In genomic region chr4:137494751-137495500, GRCm38 (mm10) we compare ENCODE assay signal across 9 mouse cellular contexts. TPM values are rescaled to one million over a fixed set of nuclear protein-coding genes. Genes with fewer than 3 reads are reported as not detected.
DNase-seq lines count a peak whose midpoint lies in the region; ATAC-seq and TF ChIP-seq lines count a peak whose summit lies in the region.
"Had no signal": no experiment of that assay in that cellular context is flagged by ENCODE, and none has a peak within 500 bp of the region (broad histone marks: within the 10 kb centered on the region; RNA-seq: fewer than 3 reads in every experiment).

No protein-coding gene starts in this region.

- peak; percentile 50 for ATAC-seq in heart, embryonic 11.5 days (replicated peaks; ENCODE audit: insufficient number of reproducible peaks, low FRiP score, low TSS enrichment)
- ATAC-seq in limb, embryonic 11.5 days (ENCODE audit: insufficient number of reproducible peaks, low FRiP score, low TSS enrichment, low read depth) = peak; percentile 67

- peaks cover 78% of the 10 kb centered on the region for H3K4me1 ChIP-seq in heart, embryonic 11.5 days (ENCODE audit: control insufficient read depth, insufficient read depth, low read length)
- H3K4me1 ChIP-seq in limb, embryonic 11.5 days (ENCODE audit: control insufficient read depth, insufficient read depth, low read length) = peaks cover 41% of the 10 kb centered on the region

- H3K36me3 ChIP-seq in heart, embryonic 11.5 days (ENCODE audit: control insufficient read depth, insufficient read depth, low read length) = no peaks in the 10 kb centered on the region
- no peaks in the 10 kb centered on the region; the same call in 1 of the 2 replicates for H3K36me3 ChIP-seq in limb, embryonic 11.5 days (ENCODE audit: control insufficient read depth, insufficient read depth, low read length)

- peak overlapping the region; percentile 23; the same call in 1 of the 2 replicates for H3K27ac ChIP-seq in layer of hippocampus, adult 2 months
- peak overlapping the region; percentile 92 for H3K27ac ChIP-seq in heart, embryonic 11.5 days (ENCODE audit: low read depth, low read length)
- H3K27ac ChIP-seq in limb, embryonic 11.5 days (replicated peaks; ENCODE audit: low read depth, low read length) = peak overlapping the region; percentile 93
- H3K27ac ChIP-seq: macrophage had no signal

- H3K4me3 ChIP-seq in layer of hippocampus, adult 2 months = no peak overlapping the region
- H3K4me3 ChIP-seq in heart, embryonic 11.5 days (ENCODE audit: low read depth, low read length) = 0 out of 2 replicates have a peak overlapping the region, but pooled peaks have one; percentile 2
- no peak overlapping the region; the same call in 1 of the 2 replicates for H3K4me3 ChIP-seq in limb, embryonic 11.5 days (ENCODE audit: low read depth, low read length)

- intact Hi-C loops in left cerebral cortex, postnatal 36 days (cut with DNase I) = no loop called here

- peak overlapping the region; percentile 23 for H3K4me2 ChIP-seq in heart, embryonic 11.5 days
- peak overlapping the region; percentile 36 for H3K4me2 ChIP-seq in limb, embryonic 11.5 days (ENCODE audit: low read depth, severe bottlenecking)

- WGBS in heart, embryonic 11.5 days (ENCODE audit: insufficient replicate concordance) = 9% methylated on average over 18 of the region's 19 CpGs
- 5% methylated on average over 19 of the region's 19 CpGs for WGBS in limb, embryonic 11.5 days

- H3K9me3 ChIP-seq in heart, embryonic 11.5 days (replicated peaks; ENCODE audit: control insufficient read depth, low read length) = no peaks in the 10 kb centered on the region
- no peaks in the 10 kb centered on the region for H3K9me3 ChIP-seq in limb, embryonic 11.5 days (ENCODE audit: control insufficient read depth, low read length)

- no peaks in the 10 kb centered on the region for H3K27me3 ChIP-seq in heart, embryonic 11.5 days (ENCODE audit: control insufficient read depth, insufficient read depth, low read length)
- H3K27me3 ChIP-seq in limb, embryonic 11.5 days (ENCODE audit: control insufficient read depth, insufficient read depth, low read length) = no peaks in the 10 kb centered on the region

- DNase-seq in layer of hippocampus, adult 2 months (ENCODE audit: low spot score in 2 of 2) = no peak
- no peak for DNase-seq in layer of hippocampus, postnatal 36 days
- peak; percentile 61 for DNase-seq in embryo, embryonic 10 days (ENCODE audit: low spot score)
- DNase-seq in limb, embryonic 11.5 days (ENCODE audit: low spot score) = peak; percentile 74
- peak; percentile 46 for DNase-seq in retina, embryonic 14.5 days (ENCODE audit: low spot score)
- DNase-seq in left cerebral cortex, postnatal 36 days (ENCODE audit: low spot score in 2 of 2) = no peak
- DNase-seq in cerebellum, adult 11 months = no peak

- H3K9ac ChIP-seq in heart, embryonic 11.5 days (ENCODE audit: low read depth, low read length) = peak overlapping the region; percentile 66
- H3K9ac ChIP-seq in limb, embryonic 11.5 days (ENCODE audit: low read length) = peak overlapping the region; percentile 41; the same call in 1 of the 2 replicates

- no peak for TF ChIP-seq CTCF in layer of hippocampus, adult 2 months (conservative IDR thresholded peaks at IDR 0.05)

RNA-seq across cellular contexts. Expression of gene Hspg2, which starts 26.4 kb away (rescaled TPM):
- total RNA-seq in layer of hippocampus, adult 2 months (2021) = 1 to 10 TPM; 4.0 to 5.2 TPM
- 1 to 10 TPM; 6.4 to 7.3 TPM for total RNA-seq in layer of hippocampus, postnatal 36 days (2021)
- polyA plus RNA-seq in heart, embryonic 11.5 days (2014; fragmentation: Nextera tagmentation; extraction: Ambion mirVana) = 55.5 and 56.4 TPM in 2 replicates
- 20.6 and 22.4 TPM in 2 replicates for polyA plus RNA-seq in limb, embryonic 11.5 days (2014; fragmentation: Nextera tagmentation; extraction: Ambion mirVana)
- 1 to 10 TPM; 5.7 to 7.7 TPM for total RNA-seq in left cerebral cortex, postnatal 36 days (2021)

RNA-seq across cellular contexts. Expression of gene 1700013G24Rik, which starts 41.8 kb away (rescaled TPM):
- not detected for total RNA-seq in layer of hippocampus, adult 2 months (2021)
- not detected for total RNA-seq in layer of hippocampus, postnatal 36 days (2021)
- polyA plus RNA-seq in heart, embryonic 11.5 days (2014; fragmentation: Nextera tagmentation; extraction: Ambion mirVana) = not detected in 2 replicates
- polyA plus RNA-seq in limb, embryonic 11.5 days (2014; fragmentation: Nextera tagmentation; extraction: Ambion mirVana) = not detected in 2 replicates
- not detected for total RNA-seq in left cerebral cortex, postnatal 36 days (2021)
- polyA plus RNA-seq: macrophage had no signal

Comparison
In these comparisons a context has a peak if more than half of its experiments do, and no peak if none do; other contexts are left out.
1. DNase-seq: peak in embryo, embryonic 10 days (single experiment), limb, embryonic 11.5 days (single experiment) and retina, embryonic 14.5 days (single experiment); none in layer of hippocampus, adult 2 months (0 of 2), layer of hippocampus, postnatal 36 days (0 of 2), left cerebral cortex, postnatal 36 days (0 of 2) and cerebellum, adult 11 months (single experiment).
2. H3K27ac ChIP-seq: peak in every context shown above with its lines; median percentile 93 in limb, embryonic 11.5 days; 92 in heart, embryonic 11.5 days; 23 in layer of hippocampus, adult 2 months.